Mouse (Mus musculus): ENCODE results near the gene Stpg3. TPM values are rescaled to one million over a fixed set of nuclear protein-coding genes. Genes with fewer than 3 reads are reported as not detected.

Stpg3 gene
- not detected for total RNA-seq (2023)

GRCm38 (mm10) chr2:25214444-25214843 lies at the start of gene Stpg3:
TSS of gene Stpg3 (minus strand) at chr2:25214637.

DNA sequence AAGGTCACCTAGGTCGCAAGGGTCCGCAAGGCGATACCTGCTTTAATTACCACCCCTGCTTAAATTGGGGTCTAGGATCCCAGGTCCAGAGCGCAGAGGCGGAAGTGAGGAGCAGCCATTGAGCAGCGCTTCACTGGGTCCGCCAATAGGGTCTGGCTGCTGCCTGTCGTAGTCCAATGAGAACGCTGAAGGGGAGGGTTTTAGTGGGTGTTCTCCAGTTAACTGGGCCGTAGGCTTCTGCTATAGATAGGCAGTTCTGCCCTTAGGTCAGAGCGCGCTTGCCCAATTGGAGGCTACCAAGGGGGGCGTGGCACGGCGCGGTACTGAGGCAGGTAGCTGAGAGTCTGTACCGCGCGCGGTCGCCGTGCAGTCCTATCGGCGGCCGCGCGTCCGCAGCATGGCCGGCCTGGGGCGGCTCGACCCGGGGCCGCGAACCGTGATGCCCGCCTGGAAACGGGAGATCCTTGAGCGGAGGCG lies 47.9 kb upstream of the Stpg3 start, which contains the start of gene Tprn:
TSS of gene Tprn (plus strand) at position 328 of the 477 bp plus-strand sequence.

DNA sequence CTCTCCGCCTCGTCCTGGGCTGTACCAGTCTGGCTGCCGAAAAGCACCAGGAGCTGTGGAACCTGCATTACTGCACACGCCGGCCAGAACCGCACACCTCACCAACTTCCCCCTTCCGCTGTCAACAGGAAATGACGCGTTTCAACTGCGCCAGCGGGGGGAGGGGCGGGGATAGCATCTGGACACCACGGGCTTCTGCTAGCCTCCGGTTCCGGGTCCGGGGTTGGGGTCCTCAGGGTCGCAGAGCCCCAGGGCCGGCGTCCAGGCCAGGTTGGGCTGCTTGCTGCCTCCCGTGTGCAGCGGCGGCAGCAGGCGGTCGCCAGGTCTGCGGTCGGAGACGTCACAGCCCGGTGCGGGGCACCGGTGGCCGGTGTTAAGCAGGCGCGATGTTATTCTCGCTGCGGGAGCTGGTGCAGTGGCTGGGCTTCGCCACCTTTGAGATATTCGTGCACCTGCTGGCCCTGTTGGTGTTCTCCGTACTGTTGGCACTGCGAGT lies 40.9 kb upstream of the Stpg3 start, which contains the start of gene Tmem203:
TSS of gene Tmem203 (plus strand) at position 156 of the 496 bp plus-strand sequence.

DNA sequence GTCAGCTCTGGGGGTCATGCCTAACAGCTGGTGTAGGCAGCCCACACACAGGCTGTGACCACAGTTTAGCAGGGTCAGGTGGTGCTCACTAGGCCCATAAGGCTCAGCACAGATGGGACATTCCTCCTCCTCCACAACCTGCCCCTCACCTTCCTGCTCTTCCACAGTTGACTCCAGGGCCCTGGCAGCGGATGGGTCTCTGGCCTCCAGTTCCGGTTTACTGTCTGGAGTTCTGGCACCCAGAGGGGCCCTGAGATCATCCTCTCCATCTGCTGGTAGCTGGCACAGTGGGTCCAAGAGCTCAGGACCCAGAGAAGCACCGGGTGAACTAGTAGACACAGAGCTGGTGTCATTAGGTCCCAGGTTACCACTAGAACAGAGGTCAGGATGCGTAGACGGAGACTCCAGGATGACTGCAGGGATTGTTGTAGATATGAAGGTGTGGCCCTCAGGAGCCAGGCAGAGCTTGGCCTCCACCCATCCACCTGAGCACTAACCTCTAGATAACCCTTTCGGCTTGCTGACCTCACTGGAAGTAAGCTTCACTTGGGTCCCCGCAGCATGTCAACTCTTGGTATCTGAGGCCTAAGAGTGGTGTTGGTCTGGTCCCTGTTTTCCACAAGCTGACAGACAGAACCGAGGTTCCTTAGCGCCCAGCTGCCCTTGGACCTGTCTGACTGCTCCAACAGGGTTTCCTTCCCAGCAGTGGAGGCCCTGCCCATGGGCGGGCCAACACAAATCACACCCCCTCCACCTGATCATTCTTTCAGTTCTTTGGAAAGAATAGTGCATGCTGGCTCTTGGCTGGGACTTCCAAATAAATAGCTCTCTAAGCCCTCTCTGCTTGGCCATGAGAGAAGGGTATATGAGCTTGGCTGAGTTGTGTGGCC lies 32.0 kb upstream of the Stpg3 start, which contains the start of gene AL732309.1:
TSS of gene AL732309.1 (minus strand) at position 681 of the 890 bp plus-strand sequence.

DNA sequence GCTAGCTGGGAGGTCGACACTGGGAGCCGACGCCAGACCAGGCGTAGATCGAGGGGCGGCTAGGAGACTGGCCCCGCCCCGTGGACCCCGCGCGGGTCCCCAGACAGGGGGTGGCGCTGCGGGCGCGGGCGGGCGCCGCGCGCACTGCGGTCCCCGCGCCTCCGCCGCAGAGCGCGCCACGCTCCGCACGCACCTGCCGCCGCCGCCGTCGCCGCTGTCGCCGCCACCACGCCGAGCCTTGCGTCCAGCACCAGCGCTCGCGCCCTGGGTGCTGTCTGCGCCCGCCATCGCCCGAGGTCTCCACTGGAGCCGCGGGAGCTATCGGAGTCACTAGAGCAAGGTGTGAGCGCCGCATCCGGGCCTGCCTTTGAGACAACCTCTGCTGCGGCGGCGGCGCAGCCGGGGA lies 27.7 kb upstream of the Stpg3 start, which contains the start of the genes Rnf208 and Cysrt1:
TSS of gene Rnf208 (plus strand) at position 155 of the 406 bp plus-strand sequence.
TSS of gene Cysrt1 (minus strand) at position 352 of the 406 bp plus-strand sequence.

GRCm38 (mm10) chr2:25236614-25237013 lies 22.2 kb upstream of the Stpg3 start, which contains the start of gene Rnf224:
TSS of gene Rnf224 (minus strand) at chr2:25236787.

DNA sequence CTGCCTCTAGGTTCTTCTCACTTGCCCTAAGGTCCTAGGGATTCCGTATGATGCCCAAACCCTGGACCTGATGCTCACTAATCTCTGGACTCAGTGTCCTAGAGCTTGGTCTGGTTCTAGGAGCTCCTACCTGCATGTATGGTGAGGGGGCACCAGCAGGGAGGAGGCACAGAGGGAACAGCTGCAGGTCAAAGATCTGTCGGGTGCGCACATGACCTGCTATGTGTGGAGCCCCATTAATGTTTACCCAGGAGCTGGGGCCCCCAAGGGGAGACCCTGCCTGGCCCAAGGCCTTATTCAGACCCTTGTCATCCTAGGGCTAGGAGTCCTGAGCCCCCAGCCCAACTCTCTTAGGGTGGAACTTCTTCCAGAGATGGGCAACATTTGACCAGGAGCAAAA lies 19.6 kb upstream of the Stpg3 start, which contains the start of gene Slc34a3:
TSS of gene Slc34a3 (minus strand) at position 315 of the 400 bp plus-strand sequence.

GRCm38 (mm10) chr2:25224492-25224765 lies 10.0 kb upstream of the Stpg3 start, which contains the start of gene Tubb4b:
TSS of gene Tubb4b (minus strand) at chr2:25224702.

DNA sequence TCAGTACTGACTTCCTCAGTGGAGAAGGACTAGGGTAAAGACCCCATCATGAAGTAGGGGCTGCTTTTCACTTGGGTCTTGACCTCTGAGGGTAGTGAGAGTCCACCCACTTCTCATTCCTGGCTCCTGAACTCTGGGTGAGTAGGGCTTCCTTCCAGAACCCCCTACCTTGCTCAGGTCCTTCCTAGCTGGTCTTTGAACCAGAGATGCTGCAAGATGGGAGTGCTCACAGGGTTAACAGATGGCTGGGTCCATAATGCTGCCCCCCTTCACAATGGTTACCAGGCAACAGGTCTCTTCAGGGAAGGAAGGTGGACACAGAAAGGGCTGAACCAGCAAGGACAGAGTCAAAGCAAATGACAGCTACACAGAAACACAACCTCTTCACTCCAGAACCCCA lies 4.0 kb upstream of the Stpg3 start, which contains the start of gene Fam166a:
TSS of gene Fam166a (plus strand) at position 301 of the 400 bp plus-strand sequence.

GRCm38 (mm10) chr2:25211121-25211670 lies 3.2 kb downstream of the Stpg3 start, which contains the start of gene Nelfb:
TSS of gene Nelfb (minus strand) at chr2:25211489.

DNA sequence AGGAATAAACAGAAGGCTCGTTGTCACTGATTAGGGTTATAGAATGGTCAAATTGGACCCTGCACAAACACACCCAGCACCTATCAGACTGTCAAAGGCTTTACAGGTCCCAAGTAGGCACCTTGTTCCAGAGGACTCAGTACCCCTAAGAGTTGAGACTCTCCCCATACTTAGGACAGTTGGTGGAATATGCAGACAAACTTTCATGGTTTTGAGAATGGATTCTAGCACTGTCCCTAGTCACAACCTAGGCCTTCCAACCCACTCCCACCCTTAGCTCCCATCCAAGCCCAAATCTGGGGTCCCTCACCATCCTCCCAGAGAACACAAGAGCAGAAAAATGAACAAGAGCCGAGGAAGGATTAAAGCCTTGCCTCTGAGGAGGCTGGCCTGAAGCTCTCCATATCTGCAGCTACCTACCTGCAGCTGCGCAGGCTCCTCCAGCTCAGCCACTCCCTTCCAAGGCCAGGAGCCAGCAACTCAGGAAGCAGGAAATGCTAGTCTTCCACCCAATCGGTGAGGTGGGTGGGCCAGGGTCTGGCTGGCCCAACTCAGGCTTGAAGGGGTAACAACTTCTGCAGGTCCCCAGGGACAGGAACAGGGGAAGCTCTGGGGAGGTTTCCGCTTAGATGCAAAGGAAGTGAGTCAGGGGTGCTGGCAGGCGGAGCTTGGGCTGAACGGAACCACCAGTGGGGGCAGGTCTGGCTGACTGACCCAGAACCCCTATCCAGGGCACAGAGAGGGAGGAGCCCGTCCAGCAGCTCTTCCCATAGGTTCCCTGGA lies 18.1 kb downstream of the Stpg3 start, which contains the start of gene Tor4a:
TSS of gene Tor4a (minus strand) at position 715 of the 783 bp plus-strand sequence.

GRCm38 (mm10) chr2:25180478-25180903 lies 33.9 kb downstream of the Stpg3 start, which contains the start of gene Nrarp:
TSS of gene Nrarp (plus strand) at chr2:25180758.

Other genes starting within 250 kb of the Stpg3 start
- gene Mrpl41, start 239.5 kb downstream of the Stpg3 start, total RNA-seq (2023) = 10 to 100 TPM; 21.7 to 31.1 TPM
- 100 to 1,000 TPM; 129 to 133 TPM for gene Pnpla7, start 238.6 kb downstream of the Stpg3 start, total RNA-seq (2023)
- 10 to 100 TPM; 44.6 to 55.0 TPM for gene Nsmf, start 160.3 kb downstream of the Stpg3 start, total RNA-seq (2023)
- gene Entpd8, start 134.3 kb downstream of the Stpg3 start, total RNA-seq (2023) = not detected
- gene Noxa1, start 119.5 kb downstream of the Stpg3 start, total RNA-seq (2023) = not detected
- 1 to 10 TPM; 3.7 to 4.2 TPM for gene Nrarp, start 33.9 kb downstream of the Stpg3 start, total RNA-seq (2023)
- 10 to 100 TPM; 36.4 to 59.0 TPM for gene Tor4a, start 17.8 kb downstream of the Stpg3 start, total RNA-seq (2023)
- gene Nelfb, start 3.1 kb downstream of the Stpg3 start, total RNA-seq (2023) = 10 to 100 TPM; 96.3 to 98.1 TPM
- gene Fam166a, start 4.1 kb upstream of the Stpg3 start, total RNA-seq (2023) = under 1 TPM in 1 of 2 experiments, not detected in 1; 0.50 TPM
- 100 to 1,000 TPM; 117 to 128 TPM for gene Tubb4b, start 10.1 kb upstream of the Stpg3 start, total RNA-seq (2023)
- not detected for gene Slc34a3, start 19.7 kb upstream of the Stpg3 start, total RNA-seq (2023)
- not detected for gene Rnf224, start 22.1 kb upstream of the Stpg3 start, total RNA-seq (2023)
- not detected for gene Rnf208, start 27.6 kb upstream of the Stpg3 start, total RNA-seq (2023)
- not detected for gene Cysrt1, start 27.8 kb upstream of the Stpg3 start, total RNA-seq (2023)
- gene AL732309.1, start 32.2 kb upstream of the Stpg3 start, total RNA-seq (2023) = 10 to 100 TPM; 10.7 to 11.9 TPM
- 10 to 100 TPM; 20.1 to 25.4 TPM for gene Tmem203, start 40.8 kb upstream of the Stpg3 start, total RNA-seq (2023)
- 10 to 100 TPM; 15.5 to 20.0 TPM for gene Tprn, start 48.0 kb upstream of the Stpg3 start, total RNA-seq (2023)
- gene Ssna1, start 57.8 kb upstream of the Stpg3 start, total RNA-seq (2023) = 10 to 100 TPM; 43.7 to 44.2 TPM
- gene Anapc2, start 57.8 kb upstream of the Stpg3 start, total RNA-seq (2023) = 100 to 1,000 TPM; 114 to 127 TPM
- gene Tmem210, start 73.5 kb upstream of the Stpg3 start, total RNA-seq (2023) = not detected
- not detected for gene Lrrc26, start 75.3 kb upstream of the Stpg3 start, total RNA-seq (2023)
- gene Grin1, start 104.5 kb upstream of the Stpg3 start, total RNA-seq (2023) = not detected
- gene Man1b1, start 117.7 kb upstream of the Stpg3 start, total RNA-seq (2023) = 10 to 100 TPM; 49.9 to 52.4 TPM
- 10 to 100 TPM; 36.0 to 36.9 TPM for gene Dpp7, start 141.7 kb upstream of the Stpg3 start, total RNA-seq (2023)
- 10 to 100 TPM; 25.0 to 27.0 TPM for gene Uap1l1, start 151.0 kb upstream of the Stpg3 start, total RNA-seq (2023)
- 1 to 10 TPM in 1 of 2 experiments, under 1 TPM in 1; 0.44 to 1.0 TPM for gene Sapcd2, start 157.7 kb upstream of the Stpg3 start, total RNA-seq (2023)
- not detected for gene Entpd2, start 181.2 kb upstream of the Stpg3 start, total RNA-seq (2023)
- not detected for gene Npdc1, start 184.7 kb upstream of the Stpg3 start, total RNA-seq (2023)
- not detected for gene Fut7, start 208.6 kb upstream of the Stpg3 start, total RNA-seq (2023)
- gene Abca2, start 214.1 kb upstream of the Stpg3 start, total RNA-seq (2023) = 10 to 100 TPM; 48.1 to 52.4 TPM
- gene Clic3, start 242.2 kb upstream of the Stpg3 start, total RNA-seq (2023) = not detected
- gene Paxx, start 246.5 kb upstream of the Stpg3 start, total RNA-seq (2023) = 10 to 100 TPM; 90.9 to 100.0 TPM

All from B cell, adult 67 days (primary cell).